Comparison of ENCODE assay signal across 9 mouse cellular contexts in the genomic region with DNA sequence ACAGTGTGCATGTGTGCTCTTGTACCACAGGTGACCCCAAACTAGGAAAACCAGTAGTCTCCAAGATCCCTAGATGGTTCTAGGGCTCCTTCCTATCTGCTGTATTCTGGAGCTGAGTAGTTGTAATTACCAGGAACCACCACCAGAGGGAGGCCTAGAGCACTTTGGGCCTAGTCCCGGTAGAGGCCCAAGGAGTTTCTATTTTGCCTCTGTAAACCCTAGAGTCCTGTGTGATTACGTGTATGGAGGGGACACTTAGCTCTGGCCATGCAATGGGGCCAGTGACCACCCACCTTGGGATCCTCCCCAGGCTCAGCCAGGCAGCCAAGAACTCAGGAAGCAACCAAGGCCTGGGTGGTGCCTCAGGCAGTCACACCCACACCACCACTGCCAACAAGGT. TPM values are rescaled to one million over a fixed set of nuclear protein-coding genes. Genes with fewer than 3 reads are reported as not detected.
DNase-seq lines count a peak whose midpoint lies in the region; ATAC-seq and TF ChIP-seq lines count a peak whose summit lies in the region.
"Had no signal": no experiment of that assay in that cellular context is flagged by ENCODE, and none has a peak within 500 bp of the region (broad histone marks: within the 10 kb centered on the region; RNA-seq: fewer than 3 reads in every experiment).

No protein-coding gene starts in this region.

- H3K4me2 ChIP-seq in liver, embryonic 12.5 days = peak overlapping the region; percentile 39
- 0 out of 2 replicates have a peak overlapping the region, but pooled peaks have one; percentile 21 for H3K4me2 ChIP-seq in stomach, embryonic 16.5 days (ENCODE audit: low read depth, low read length)

- peaks cover 2% of the 10 kb centered on the region; the same call in 1 of the 2 replicates for H3K4me1 ChIP-seq in cortical plate, adult 2 months (ENCODE audit: control insufficient read depth, insufficient read depth, low read length)
- no peaks in the 10 kb centered on the region for H3K4me1 ChIP-seq in kidney, adult 2 months (ENCODE audit: control insufficient read depth, insufficient read depth, low read length)
- H3K4me1 ChIP-seq in liver, embryonic 12.5 days = peaks cover 46% of the 10 kb centered on the region
- peaks cover 29% of the 10 kb centered on the region for H3K4me1 ChIP-seq in stomach, embryonic 16.5 days (ENCODE audit: control insufficient read depth, insufficient read depth, low read length)

- H3K27ac ChIP-seq in cortical plate, adult 2 months (ENCODE audit: insufficient read depth, low read length) = no peak overlapping the region
- H3K27ac ChIP-seq in kidney, adult 2 months (ENCODE audit: insufficient read depth, low read depth, low read length) = no peak overlapping the region
- H3K27ac ChIP-seq in liver, embryonic 12.5 days = no peak overlapping the region
- no peak overlapping the region for H3K27ac ChIP-seq in stomach, embryonic 16.5 days (ENCODE audit: low read length)

- H3K4me3 ChIP-seq in cortical plate, adult 2 months (ENCODE audit: insufficient read depth, low read length) = no peak overlapping the region
- H3K4me3 ChIP-seq in kidney, adult 2 months (ENCODE audit: insufficient read depth, low read depth, low read length) = no peak overlapping the region
- H3K4me3 ChIP-seq in liver, embryonic 12.5 days = no peak overlapping the region
- H3K4me3 ChIP-seq in stomach, embryonic 16.5 days (replicated peaks; ENCODE audit: low read length) = no peak overlapping the region
- H3K4me3 ChIP-seq: erythroblast, embryonic 14.5 days had no signal

- H3K9ac ChIP-seq in liver, embryonic 12.5 days = no peak overlapping the region
- peak overlapping the region; percentile 66 for H3K9ac ChIP-seq in stomach, embryonic 16.5 days (ENCODE audit: low read length)

- no peak for TF ChIP-seq POLR2A in cortical plate, adult 2 months (IDR thresholded peaks at IDR 0.05; ENCODE audit: extremely low read depth, insufficient read depth, low read length)
- no peak for TF ChIP-seq POLR2A in kidney, adult 2 months (IDR thresholded peaks at IDR 0.05; ENCODE audit: low read depth, low read length)

- H3K36me3 ChIP-seq in kidney, adult 2 months (ENCODE audit: control insufficient read depth, insufficient read depth, low read length) = no peaks in the 10 kb centered on the region
- H3K36me3 ChIP-seq in liver, embryonic 12.5 days = peaks cover 70% of the 10 kb centered on the region
- H3K36me3 ChIP-seq in stomach, embryonic 16.5 days (ENCODE audit: control insufficient read depth, insufficient read depth, low read length) = peaks cover 21% of the 10 kb centered on the region; the same call in 1 of the 2 replicates

- H3K9me3 ChIP-seq in liver, embryonic 12.5 days (replicated peaks) = no peaks in the 10 kb centered on the region
- no peaks in the 10 kb centered on the region for H3K9me3 ChIP-seq in stomach, embryonic 16.5 days (replicated peaks; ENCODE audit: control insufficient read depth, low read length)

- WGBS in kidney, adult 2 months = 2% methylated on average over 2 of the region's 2 CpGs
- 10% methylated on average over 2 of the region's 2 CpGs for WGBS in liver, embryonic 12.5 days (ENCODE audit: insufficient replicate concordance)
- 3% methylated on average over 2 of the region's 2 CpGs for WGBS in stomach, embryonic 16.5 days

- no peaks in the 10 kb centered on the region for H3K27me3 ChIP-seq in kidney, adult 2 months (replicated peaks; ENCODE audit: control insufficient read depth, insufficient read depth, low read length)
- H3K27me3 ChIP-seq in liver, embryonic 12.5 days (replicated peaks) = no peaks in the 10 kb centered on the region
- no peaks in the 10 kb centered on the region for H3K27me3 ChIP-seq in stomach, embryonic 16.5 days (ENCODE audit: control insufficient read depth, insufficient read depth, low read length)

- ATAC-seq in liver, embryonic 12.5 days = no peak
- 0 out of 2 replicates have a peak, but pooled peaks have one; percentile 18 for ATAC-seq in stomach, embryonic 16.5 days (ENCODE audit: insufficient read depth, low FRiP score)

- DNase-seq in 3134 (ENCODE audit: extremely low read depth, insufficient read length, low spot score) (peak; percentile 63), ZHBTc4 (ENCODE audit: low read depth, low spot score) (peak; percentile 85)
- peak; percentile 66 for DNase-seq in gastrocnemius, postnatal 25 days
- peak; percentile 86 for DNase-seq in kidney, adult 2 months
- DNase-seq in naive thymus-derived CD4-positive, alpha-beta T cell, adult 2 months (ENCODE audit: low read depth) = peak; percentile 92

- peak; percentile 87 for TF ChIP-seq CTCF in cortical plate, adult 2 months (IDR thresholded peaks at IDR 0.05; ENCODE audit: extremely low read depth, insufficient read depth, low read length)
- peak; percentile 81 for TF ChIP-seq CTCF in kidney, adult 2 months (conservative IDR thresholded peaks at IDR 0.05; ENCODE audit: insufficient read depth, insufficient read length, low read depth, low read length)

RNA-seq across cellular contexts. Expression of a gene that starts 3.7 kb away (rescaled TPM):
- 39.5 and 42.2 TPM in 2 replicates for polyA plus RNA-seq in cortical plate, adult 2 months (2012; rRNA removed)
- total RNA-seq in gastrocnemius, postnatal 25 days (2021) = 1 to 10 TPM; 2.6 to 3.1 TPM
- polyA plus RNA-seq in kidney, adult 2 months (2012; rRNA removed) = 26.2 and 30.0 TPM in 2 replicates
- polyA plus RNA-seq in liver, embryonic 12.5 days (2016; fragmentation: Nextera tagmentation; extraction: Ambion mirVana) = 34.3 and 39.3 TPM in 2 replicates
- 42.1 and 44.5 TPM in 2 replicates for polyA plus RNA-seq in stomach, embryonic 16.5 days (2015; fragmentation: Nextera tagmentation; extraction: Ambion mirVana)

RNA-seq across cellular contexts. Expression of a gene that starts 3.8 kb away (rescaled TPM):
- polyA plus RNA-seq in cortical plate, adult 2 months (2012; rRNA removed) = 0.08 and 0.09 TPM in 2 replicates
- total RNA-seq in gastrocnemius, postnatal 25 days (2021) = under 1 TPM in 1 of 2 experiments, not detected in 1; 0.11 TPM
- 0.03 TPM in 1 of 2 replicates, not detected in the other for polyA plus RNA-seq in kidney, adult 2 months (2012; rRNA removed)
- 0.17 and 0.43 TPM in 2 replicates for polyA plus RNA-seq in liver, embryonic 12.5 days (2016; fragmentation: Nextera tagmentation; extraction: Ambion mirVana)
- polyA plus RNA-seq in stomach, embryonic 16.5 days (2015; fragmentation: Nextera tagmentation; extraction: Ambion mirVana) = 0.32 and 0.46 TPM in 2 replicates

RNA-seq across cellular contexts. Expression of a gene that starts 10.5 kb away (rescaled TPM):
- 226 and 238 TPM in 2 replicates for polyA plus RNA-seq in cortical plate, adult 2 months (2012; rRNA removed)
- 1 to 10 TPM; 2.3 TPM for total RNA-seq in gastrocnemius, postnatal 25 days (2021)
- polyA plus RNA-seq in kidney, adult 2 months (2012; rRNA removed) = 1.7 and 1.9 TPM in 2 replicates
- 17.1 and 17.4 TPM in 2 replicates for polyA plus RNA-seq in liver, embryonic 12.5 days (2016; fragmentation: Nextera tagmentation; extraction: Ambion mirVana)
- polyA plus RNA-seq in stomach, embryonic 16.5 days (2015; fragmentation: Nextera tagmentation; extraction: Ambion mirVana) = 5.1 and 5.9 TPM in 2 replicates

RNA-seq across cellular contexts. Expression of a gene that starts 23.3 kb away (rescaled TPM):
- polyA plus RNA-seq in cortical plate, adult 2 months (2012; rRNA removed) = 42.9 and 44.4 TPM in 2 replicates
- 100 to 1,000 TPM; 224 to 270 TPM for total RNA-seq in gastrocnemius, postnatal 25 days (2021)
- polyA plus RNA-seq in kidney, adult 2 months (2012; rRNA removed) = 310 and 318 TPM in 2 replicates
- 644 and 660 TPM in 2 replicates for polyA plus RNA-seq in liver, embryonic 12.5 days (2016; fragmentation: Nextera tagmentation; extraction: Ambion mirVana)
- 1,528 and 1,531 TPM in 2 replicates for polyA plus RNA-seq in stomach, embryonic 16.5 days (2015; fragmentation: Nextera tagmentation; extraction: Ambion mirVana)

RNA-seq across cellular contexts. Expression of a gene that starts 26.3 kb away (rescaled TPM):
- 72.6 and 73.0 TPM in 2 replicates for polyA plus RNA-seq in cortical plate, adult 2 months (2012; rRNA removed)
- 10 to 100 TPM; 33.5 to 34.2 TPM for total RNA-seq in gastrocnemius, postnatal 25 days (2021)
- polyA plus RNA-seq in kidney, adult 2 months (2012; rRNA removed) = 56.5 and 68.1 TPM in 2 replicates
- polyA plus RNA-seq in liver, embryonic 12.5 days (2016; fragmentation: Nextera tagmentation; extraction: Ambion mirVana) = 32.2 and 33.5 TPM in 2 replicates
- 48.4 and 51.4 TPM in 2 replicates for polyA plus RNA-seq in stomach, embryonic 16.5 days (2015; fragmentation: Nextera tagmentation; extraction: Ambion mirVana)

Comparison
In these comparisons a context has a peak if more than half of its experiments do, and no peak if none do; other contexts are left out.
1. RNA of a gene that starts 10.5 kb away (polyA plus RNA-seq): 226 to 238 TPM in cortical plate, adult 2 months; 17.1 to 17.4 TPM in liver, embryonic 12.5 days, 5.1 to 5.9 TPM in stomach, embryonic 16.5 days and 1.7 to 1.9 TPM in kidney, adult 2 months; every median in the first group is over 10 times any median in the second.
2. Peak in every context shown above with its lines, with median percentiles within 50 percentile points of each other: DNase-seq.